Mouse (Mus musculus): Measurements from ENCODE around the gene Atp6v1a.
A peak's percentile ranks its signal among the peaks of the same experiment; 100 is the strongest.

The Atp6v1a gene

DNA sequence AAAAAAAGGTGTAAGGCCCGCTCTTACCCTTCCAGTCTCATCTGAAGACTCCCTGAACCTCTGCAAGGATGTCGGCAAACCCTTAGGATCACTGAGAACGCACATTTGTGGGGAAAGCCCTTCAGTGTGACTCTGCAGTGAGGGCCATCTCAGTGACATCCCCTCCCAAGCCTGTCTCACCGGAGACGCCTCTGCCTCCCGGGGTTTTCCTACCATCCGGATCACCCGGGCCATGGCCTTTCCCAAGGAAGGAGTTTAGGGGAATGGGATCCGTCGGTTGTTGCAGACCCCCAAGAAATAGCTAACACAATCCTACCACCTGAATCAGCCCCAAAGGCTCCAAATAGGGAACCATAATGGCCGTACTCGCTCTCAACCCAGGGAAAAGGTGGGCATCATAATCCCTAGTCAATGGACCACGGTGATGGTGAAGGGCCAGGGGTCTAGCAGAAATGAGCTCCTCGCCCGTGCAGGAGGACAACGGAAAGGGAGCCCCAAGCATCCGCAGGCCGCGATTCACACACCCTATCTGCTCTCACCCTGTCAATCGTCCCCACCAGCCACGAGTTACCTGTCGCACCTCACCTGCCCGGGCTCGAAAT, 1.0 kb downstream of the Atp6v1a start:
- no peak for DNase-seq (ENCODE audit: low read depth, low spot score)

DNA sequence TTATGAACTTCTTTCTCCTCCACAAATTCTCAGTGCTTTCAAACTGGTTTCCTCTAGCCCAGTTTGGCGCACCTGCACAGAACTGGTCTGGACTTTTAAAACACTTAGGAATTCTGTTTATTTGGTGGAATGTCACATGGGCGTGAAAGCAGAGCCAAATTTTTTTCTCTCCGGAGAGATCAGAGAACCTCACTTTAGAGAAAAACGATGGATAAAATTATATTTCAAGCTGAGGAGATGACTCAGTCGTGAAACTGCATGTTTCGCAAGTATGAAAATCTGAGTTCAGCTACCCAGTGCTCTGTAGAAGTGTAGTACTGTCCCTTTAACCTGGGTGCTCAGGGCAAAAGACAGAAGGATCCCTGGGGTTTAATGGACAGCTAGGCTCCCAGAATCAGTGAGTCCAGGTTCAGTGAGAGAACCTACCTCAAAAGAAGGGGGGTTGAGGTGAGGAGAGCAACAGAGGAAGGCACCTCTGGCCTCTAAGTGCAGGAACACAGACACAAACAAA, 2.9 kb downstream of the Atp6v1a start:
- no peak for DNase-seq (ENCODE audit: low read depth, low spot score)

DNA sequence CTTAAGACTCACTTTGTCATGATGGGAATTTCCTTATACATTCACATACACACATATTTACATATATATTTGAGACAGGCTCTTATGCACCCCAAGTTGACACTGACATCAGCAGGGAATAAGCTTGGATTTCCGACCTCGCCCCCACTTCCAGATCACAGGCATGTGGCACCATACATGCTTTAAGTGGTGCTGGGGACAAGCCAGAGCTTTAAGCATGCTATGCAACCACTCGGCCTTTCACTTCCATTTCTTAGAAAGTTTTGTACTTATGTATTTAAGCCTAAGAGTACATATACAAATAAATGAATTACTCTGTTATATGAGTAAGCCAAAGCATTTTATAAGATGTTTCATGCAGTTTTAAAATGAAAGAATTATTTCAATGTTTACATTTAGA, 6.3 kb downstream of the Atp6v1a start:
- DNase-seq (ENCODE audit: low read depth, low spot score): no peak

DNA sequence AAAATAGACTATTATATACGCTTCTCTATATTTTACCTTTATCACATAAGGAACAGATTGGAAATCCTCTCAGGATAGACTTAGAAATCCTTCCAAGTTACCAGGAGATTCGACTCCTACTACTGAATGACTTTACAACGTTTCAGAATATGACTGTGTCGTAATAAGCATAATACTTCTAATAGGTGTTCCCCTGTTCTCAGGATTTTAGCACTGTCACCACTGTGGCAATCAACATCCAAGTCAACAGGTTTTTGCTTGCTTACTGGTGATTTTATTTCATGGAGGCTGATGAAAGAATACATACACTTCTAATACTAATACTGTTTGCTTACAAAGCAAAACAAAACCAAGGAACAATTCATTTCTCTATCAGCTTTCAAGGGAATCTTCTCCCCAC, 7.2 kb downstream of the Atp6v1a start:
- no peak for DNase-seq (ENCODE audit: low read depth, low spot score)

DNA sequence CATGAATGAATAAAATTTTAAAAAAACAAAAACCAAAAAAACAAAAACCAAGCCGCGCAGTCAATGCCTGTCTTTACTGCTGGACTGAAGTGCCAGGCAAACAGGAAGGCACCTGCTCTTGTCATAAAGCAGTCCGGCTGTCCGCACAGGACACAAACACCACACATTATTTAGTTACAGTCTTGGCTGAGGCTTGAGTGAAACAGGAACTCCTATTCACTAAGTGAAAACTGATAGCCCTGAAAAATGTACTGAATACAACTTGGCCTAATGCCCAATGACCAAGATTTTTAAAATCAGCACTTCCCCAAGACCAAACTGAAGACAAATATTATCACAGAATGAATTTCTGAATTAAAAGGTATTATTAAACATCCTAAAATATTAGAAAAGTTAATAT, 13.1 kb downstream of the Atp6v1a start:
- DNase-seq (ENCODE audit: low read depth, low spot score): no peak

DNA sequence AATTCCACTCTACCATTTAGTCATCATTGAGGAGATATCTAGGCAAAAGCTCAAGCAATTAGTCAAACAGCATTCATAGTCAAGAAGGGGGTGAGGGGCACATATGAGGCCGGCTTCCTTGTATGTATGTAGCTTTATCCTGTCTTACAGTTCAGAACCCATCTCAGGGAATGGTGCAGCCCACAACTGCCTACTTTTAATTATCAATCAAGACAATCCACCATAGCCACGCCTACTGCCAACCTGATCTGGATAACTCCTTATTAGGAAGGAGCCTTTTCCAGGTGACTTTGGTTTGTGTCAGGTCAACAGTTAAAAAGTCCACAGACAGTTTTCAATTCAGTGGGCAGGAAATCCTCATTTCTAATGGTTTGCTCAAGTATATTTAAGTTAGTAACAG, 14.1 kb downstream of the Atp6v1a start:
- DNase-seq (ENCODE audit: low read depth, low spot score): no peak

DNA sequence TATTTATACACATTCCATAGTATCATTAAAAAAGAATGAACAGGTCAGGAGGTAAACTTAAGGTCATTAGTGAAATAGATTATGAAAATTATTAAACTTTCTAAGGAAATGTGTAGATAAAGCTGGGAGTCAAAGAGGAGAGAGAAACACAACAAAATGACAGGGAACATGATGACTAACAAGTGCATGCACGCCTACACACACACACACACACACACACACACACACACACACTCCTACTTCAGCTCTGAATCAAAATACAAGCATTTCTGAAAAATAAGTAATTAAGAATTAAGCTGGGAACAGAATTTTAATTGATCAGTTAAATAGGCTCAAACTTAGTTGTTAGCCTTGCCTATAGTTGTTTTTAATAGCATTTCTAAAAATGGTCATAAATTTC, 14.8 kb downstream of the Atp6v1a start:
- no peak for DNase-seq (ENCODE audit: low read depth, low spot score)

DNA sequence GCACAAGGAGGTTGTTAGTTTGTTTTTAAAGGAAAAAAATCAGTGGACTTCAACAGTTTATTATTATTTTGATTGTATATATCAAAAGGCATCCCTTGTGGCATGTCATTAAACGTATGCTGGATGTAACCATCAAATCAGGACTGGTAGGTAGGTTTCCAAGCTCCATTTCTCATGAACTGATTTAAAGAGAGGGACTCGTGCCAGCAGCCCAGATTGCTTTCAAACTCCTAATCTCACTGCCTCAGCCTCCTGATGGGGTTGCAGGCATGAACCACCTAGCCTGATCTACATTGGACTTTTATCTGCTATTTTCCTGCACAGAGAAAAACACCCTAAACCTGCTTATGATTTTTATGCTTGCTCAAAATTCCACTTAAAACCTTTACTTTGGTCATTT, 15.7 kb downstream of the Atp6v1a start:
- DNase-seq (ENCODE audit: low read depth, low spot score): no peak

DNA sequence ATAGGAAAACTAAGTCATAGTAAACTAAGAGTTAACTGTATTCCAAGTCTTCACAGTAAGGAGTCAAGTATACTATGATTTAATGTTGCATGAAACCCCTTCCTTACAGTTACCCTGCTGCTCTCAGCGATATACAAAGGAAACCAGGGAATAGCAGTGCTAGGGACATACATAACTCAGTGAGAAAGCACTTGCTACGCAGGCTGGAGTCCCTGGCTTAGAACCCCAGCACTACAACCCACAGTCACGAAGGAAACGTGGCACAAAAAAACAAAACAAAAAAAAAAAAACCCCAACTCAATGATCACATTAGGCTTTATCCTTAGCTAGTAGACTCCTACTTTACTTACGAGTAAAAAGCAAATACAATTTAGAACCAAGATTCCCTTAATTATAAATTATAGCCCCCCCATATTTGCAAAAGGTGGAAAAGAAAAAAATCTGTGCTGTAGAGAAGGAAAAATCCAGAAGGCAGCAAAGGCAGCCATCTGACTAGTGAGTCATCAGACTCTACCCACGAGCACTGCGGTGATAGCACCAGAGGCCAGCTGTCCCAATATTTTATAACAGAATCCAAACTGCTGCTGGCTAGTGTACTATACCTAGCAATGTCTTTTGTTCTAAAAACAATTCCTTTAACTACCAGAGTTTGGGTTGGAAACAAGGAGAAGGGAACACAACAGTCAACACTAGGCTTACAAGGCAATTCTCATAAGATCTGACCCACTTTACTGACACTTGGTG, 16.4 kb downstream of the Atp6v1a start:
- DNase-seq (ENCODE audit: low read depth, low spot score): no peak

DNA sequence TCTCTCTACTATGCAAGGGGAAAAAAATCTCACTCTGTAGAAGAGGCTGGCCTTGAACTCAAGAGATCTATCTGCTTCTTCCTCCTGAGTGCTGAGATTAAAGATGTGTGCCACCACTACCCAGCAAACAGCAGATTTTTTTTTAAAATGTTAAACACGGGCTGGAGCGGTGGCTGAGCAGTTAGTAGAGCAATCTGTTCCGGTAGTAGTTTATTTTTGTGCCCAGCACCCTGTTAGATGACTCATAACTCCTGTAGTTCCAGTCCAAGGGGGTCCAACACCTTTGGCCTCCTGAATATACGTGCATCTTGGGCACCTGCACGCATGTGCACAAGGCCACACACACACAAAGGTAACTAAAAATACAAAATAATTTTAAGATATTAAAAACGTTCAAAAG, 16.9 kb downstream of the Atp6v1a start:
- DNase-seq (ENCODE audit: low read depth, low spot score): no peak

DNA sequence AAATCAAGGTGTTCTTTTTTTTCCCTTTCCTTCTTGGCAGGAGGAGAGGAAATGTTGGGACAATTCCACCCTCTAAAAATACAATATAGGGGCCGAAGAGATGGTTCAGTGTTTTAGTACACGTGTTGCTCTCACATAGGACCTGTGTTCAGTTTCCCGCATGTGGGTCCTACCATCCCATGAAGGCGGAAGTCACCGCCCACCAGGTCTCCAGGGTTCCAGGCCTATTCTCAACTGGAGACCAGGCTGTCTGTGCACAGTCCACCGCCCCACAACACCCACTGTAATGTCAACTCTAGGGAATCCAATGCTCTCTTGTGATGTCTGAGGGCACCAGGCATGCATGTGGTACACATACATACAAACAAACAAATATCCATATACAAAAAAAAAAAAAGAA, 17.4 kb downstream of the Atp6v1a start:
- no peak for DNase-seq (ENCODE audit: low read depth, low spot score)

DNA sequence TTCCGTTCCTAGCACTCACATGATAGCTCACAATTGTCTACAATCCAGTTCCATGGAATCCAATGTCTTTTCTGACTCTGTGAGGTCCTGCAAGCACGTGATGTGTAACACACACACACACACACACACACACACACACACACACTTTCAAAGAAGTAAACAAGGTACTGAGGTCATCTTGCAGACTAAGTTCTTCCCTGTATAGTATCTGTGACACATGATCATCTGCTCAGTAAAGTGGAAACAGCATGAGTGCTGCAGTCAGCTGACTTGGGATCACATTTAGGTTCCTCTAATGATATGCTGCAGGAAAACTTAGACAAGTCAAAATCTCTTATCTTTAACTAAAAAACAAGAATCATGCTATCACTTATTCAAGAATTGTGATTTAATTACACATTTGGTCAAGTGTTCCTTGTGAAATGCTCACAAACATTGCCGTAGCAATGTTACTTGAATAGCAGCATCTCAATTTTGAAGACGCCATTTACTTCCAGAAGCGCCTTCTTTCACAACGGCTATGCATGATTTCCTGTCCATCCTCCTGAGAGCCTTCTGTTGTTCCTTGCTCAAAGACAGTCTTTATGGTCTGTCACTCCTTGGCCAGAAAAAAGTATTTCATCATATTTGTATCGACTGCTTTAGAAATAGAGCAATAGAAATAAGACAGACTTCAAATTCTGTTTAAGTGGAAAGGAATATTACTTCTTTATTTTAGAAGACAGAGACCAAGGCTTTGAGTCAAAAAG, 19.6 kb downstream of the Atp6v1a start:
- DNase-seq (ENCODE audit: low read depth, low spot score): no peak

DNA sequence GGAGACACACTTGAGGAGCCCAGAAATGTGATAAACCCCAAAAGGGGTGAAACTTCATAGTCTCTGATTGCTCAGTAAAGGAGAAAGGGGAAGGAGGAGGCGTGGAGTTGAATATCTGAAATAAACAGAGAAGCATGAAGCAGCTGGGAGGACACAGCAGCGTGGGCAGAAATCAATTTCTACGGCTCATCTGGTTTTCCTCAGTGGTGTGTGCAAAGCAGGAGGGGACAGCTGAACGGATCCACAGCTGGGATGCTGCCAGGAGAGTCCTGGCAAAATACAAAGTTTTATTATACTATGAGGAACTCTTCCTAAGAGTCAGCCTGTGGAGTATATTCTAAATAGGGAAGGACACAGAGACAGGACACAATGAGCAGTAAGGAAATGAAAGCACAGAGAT, 30.5 kb downstream of the Atp6v1a start:
- no peak for DNase-seq (ENCODE audit: low read depth, low spot score)

DNA sequence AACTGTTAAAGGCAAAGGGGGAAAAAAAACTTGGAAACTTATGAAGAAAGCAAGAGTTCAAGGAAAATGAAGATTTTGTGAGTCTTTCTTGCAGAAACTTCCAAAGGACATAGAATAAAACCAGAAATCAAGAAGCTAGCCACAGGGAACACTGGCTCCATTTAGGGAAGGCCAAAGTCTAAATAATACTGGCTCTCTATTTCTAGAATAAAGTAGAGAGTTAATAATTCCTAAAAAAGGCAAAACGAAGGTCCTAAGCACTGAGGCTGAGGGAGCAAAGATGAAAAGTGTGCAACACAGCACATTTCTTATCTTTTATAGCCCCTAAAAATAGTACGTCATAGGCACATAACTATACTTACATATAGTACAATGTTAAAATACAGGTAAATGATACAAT, 34.3 kb downstream of the Atp6v1a start:
- DNase-seq (ENCODE audit: low read depth, low spot score): no peak

DNA sequence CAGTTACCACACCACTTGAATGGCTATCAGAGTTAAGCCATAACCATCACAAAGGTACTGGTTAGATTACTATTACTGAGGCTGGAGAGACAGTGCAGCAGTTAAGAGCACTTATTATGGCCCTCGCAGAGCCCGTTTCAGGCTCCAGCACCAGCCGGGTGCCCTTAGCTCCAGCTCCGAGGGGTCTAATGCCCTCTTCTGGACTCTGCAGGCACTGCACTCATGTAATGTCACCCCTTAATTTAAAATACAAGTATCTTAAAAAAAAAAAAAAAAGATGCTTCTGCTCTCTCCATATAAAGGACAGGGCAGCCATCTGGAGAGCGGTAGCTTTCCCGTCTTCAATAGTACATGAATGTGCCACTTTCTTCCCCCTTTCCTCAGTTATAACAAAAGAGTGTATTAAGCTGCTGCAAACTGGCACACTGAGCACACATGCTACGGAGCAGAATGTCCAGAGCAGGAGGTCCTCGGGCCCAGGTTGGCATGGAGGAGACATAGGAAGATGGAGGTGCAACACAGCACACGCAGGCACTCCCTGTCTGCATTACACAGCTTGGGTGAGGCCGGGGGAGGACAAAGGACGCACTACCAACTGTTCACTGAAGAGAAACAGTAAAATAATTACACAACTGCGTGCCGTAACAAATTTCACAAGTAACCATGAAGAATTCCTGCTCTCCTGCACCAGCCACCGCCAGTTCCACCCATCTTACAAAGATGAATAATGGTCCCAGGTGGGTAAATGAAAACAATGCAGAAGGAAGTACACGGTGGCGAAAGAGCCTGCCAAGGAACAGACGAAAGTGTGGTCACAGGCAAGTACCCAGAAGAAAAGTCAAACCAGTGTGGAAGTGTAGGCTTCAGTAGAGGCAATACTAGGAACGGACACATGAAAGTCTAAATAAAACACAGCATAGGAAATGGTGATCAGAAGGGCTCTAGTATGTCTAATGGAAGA, 35.4 kb downstream of the Atp6v1a start:
- DNase-seq (ENCODE audit: low read depth, low spot score): peak; percentile 31

DNA sequence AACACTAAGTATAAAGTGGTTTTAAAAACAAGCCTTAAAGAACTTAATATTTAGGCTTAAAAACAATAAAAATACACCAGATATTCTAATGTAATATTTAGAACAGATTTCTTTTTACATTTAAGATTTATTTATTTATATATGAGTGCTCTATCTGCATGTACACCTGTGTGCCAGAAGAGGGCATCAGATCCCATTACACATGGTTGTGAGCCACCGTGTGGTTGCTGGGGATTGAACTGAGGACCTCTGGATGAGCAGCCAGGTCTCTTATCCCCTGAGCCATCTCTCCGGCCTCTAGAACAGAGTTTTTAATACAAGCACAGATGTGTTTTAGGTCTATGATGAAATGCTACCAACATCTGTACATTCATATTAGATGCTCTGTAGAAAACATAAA, 36.6 kb downstream of the Atp6v1a start:
- no peak for DNase-seq (ENCODE audit: low read depth, low spot score)

DNA sequence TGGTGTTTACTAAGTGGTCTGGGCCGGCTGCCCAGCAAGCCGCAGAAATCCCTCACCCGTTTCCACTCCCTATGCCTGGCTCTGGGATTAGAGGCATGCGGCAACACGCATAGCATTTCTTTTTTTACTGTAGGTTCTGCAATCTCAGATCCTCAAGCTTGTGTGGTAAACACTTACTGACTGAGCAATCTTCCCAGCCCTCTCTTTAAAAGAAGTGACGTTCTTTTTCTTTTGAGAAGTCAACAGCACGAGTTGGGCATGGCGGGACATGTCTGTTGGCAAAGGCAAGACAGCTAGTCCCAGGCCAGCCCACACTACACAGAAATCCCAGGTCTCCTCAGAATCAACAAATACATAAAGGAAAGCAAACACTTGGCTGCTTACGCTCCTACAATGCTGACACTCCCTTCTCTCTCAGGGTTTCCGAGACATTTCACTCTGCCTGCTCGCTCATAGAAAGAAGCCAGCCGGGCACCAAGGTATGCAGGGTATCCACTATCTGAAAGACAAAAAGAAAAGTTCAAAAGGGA, 38.3 kb downstream of the Atp6v1a start:
- no peak for DNase-seq (ENCODE audit: low read depth, low spot score)

DNA sequence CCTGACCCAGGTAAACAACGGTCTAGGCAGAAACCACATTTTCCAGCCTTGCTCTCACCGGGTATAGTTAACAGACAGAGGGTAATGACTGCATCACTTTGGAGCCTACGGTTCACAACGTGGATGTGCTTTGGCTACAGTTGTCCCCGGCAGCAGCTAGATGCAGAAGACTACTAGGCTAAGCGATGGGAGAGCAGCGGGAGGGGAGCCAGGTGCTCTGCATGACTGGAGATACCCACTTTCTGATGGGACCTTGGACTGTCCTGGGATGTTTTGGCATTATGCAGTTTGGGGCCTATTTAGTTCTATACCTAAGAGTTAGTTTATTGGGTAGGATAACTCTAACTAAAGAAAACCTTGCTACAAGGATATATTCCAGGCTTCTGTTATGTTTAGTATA, 40.1 kb downstream of the Atp6v1a start:
- DNase-seq (ENCODE audit: low read depth, low spot score): no peak

DNA sequence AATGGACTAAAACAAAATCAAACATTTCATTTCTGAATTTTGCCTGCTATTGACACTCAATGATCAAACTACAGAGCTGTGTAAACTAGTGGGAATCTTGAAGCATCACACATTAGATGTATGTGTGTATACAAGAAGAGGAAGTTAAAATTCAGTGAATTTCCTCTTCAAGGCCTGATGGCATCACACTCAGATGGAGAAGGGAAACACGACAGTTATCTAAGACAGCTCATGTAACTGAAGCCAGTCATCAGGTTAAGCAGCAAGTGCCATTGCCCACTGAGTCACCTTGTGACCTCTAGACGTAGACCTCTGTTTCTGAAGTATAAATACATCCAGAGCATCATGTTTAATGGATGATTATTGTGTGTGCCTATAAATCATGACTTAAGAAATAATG, 51.9 kb downstream of the Atp6v1a start:
- DNase-seq (ENCODE audit: low read depth, low spot score): no peak

DNA sequence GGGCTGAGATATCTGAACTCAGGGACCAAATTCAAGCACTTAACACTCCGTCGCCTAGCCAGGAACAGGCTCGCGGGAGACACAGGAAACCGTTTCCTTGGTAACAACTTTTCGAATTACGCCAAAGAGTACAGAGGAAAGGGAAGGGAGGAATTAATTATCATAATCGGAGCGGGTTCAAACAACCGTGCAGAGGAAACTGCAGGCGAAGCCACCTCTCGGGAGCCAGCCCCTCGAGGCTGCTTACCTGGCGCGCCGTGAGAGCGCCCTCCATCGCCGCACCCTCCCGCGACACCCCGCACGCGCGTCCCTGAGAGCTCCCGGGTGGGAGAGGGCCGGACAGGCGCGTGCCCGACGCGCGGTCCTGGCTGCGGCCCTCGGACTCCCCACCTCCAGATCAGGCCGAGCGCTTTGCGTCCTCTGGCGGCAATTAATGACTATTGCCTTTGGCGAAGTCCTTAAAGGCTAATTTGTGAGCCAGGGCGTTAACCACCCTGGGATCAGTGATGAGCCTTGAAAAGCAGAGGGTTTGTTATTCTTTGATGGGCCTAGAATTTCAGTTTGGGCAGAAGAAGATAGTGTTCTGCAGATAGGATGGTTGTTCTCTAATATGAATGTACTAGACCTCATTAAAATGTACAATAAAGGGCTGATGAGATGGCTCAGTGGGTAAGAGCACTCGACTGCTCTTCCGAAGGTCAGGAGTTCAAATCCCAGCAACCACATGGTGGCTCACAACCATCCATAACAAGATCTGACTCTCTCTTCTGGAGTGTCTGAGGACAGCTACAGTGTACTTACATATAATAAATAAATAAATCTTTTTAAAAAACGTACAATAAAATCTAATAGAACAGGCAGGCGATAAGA, 76.2 kb downstream of the Atp6v1a start, which contains the start of gene Gramd1c:
Gene Gramd1c, minus strand, starts transcription at position 321 of the 870 bp plus-strand sequence.
- peak; percentile 70 for DNase-seq (ENCODE audit: low read depth, low spot score)
